Mouse (Mus musculus) liver, embryonic 13.5 days (tissue): ENCODE measurements around the gene Htr1b. TPM values are rescaled to one million over a fixed set of nuclear protein-coding genes. Genes with fewer than 3 reads are reported as not detected.
A peak's percentile ranks its signal among the peaks of the same experiment; 100 is the strongest.

Experiments
- ATAC-seq: fragments of 200-750 bp; cut with Nextera tagmentation; 2 replicates; pipeline ENCODE4 v1.8.0; 2017; ENCODE audit warnings: low read depth, mild to moderate bottlenecking, moderate number of reproducible peaks, moderate library complexity
- DNase-seq: peaks from one replicate; pipeline ENCODE4 v3.0.0; 2022
- H3K27ac ChIP-seq: fragments of 300-500 bp; sonication (generic); 2 replicates; pipeline ENCODE4 v1.5.1; 2015; ENCODE audit warnings: moderate library complexity, mild to moderate bottlenecking, inconsistent platforms
- H3K27me3 ChIP-seq: fragments of 300-500 bp; sonication (generic); 2 replicates; pipeline ENCODE4 v1.6.1; 2015; ENCODE audit warnings: mild to moderate bottlenecking, inconsistent platforms
- H3K36me3 ChIP-seq: fragments of 300-500 bp; sonication (generic); 2 replicates; pipeline ENCODE4 v1.6.1; 2015; ENCODE audit warnings: mild to moderate bottlenecking, inconsistent platforms
- H3K4me1 ChIP-seq: fragments of 300-500 bp; sonication (generic); replicated peaks from 2 replicates; pipeline ENCODE4 v1.6.1; 2015; ENCODE audit warnings: inconsistent platforms
- H3K4me2 ChIP-seq: fragments of 300-500 bp; sonication (generic); 2 replicates; pipeline ENCODE4 v1.6.1; 2015; ENCODE audit warnings: inconsistent platforms, mild to moderate bottlenecking, moderate library complexity
- H3K4me3 ChIP-seq: fragments of 300-500 bp; sonication (generic); replicated peaks from 2 replicates; pipeline ENCODE4 v1.5.1; 2015; ENCODE audit warnings: mild to moderate bottlenecking, inconsistent platforms
- H3K9ac ChIP-seq: fragments of 300-500 bp; sonication (generic); 2 replicates; pipeline ENCODE4 v1.6.1; 2015; ENCODE audit warnings: mild to moderate bottlenecking, inconsistent platforms
- H3K9me3 ChIP-seq: fragments of 300-500 bp; sonication (generic); replicated peaks from 2 replicates; pipeline ENCODE4 v1.6.1; 2016; ENCODE audit warnings: inconsistent platforms
- WGBS: fragments of 180-500 bp; shearing (Covaris S2); methylation state at CpG from one replicate; pipeline ENCODE4 v1.1.7; 2015; ENCODE audit not compliant: insufficient replicate concordance; 5-methylcytosine and 5-hydroxymethylcytosine counted together
- polyA plus RNA-seq: library from polyadenylated mRNA; unstranded; fragments of >200 nt; fragmentation: Nextera tagmentation; extraction: Ambion mirVana; gene quantifications from 2 replicates; pipeline ENCODE4 v1.2.1, GENCODE M21; 2015

The Htr1b gene
- polyA plus RNA-seq, result 0.02 and 0.03 TPM in 2 replicates

DNA sequence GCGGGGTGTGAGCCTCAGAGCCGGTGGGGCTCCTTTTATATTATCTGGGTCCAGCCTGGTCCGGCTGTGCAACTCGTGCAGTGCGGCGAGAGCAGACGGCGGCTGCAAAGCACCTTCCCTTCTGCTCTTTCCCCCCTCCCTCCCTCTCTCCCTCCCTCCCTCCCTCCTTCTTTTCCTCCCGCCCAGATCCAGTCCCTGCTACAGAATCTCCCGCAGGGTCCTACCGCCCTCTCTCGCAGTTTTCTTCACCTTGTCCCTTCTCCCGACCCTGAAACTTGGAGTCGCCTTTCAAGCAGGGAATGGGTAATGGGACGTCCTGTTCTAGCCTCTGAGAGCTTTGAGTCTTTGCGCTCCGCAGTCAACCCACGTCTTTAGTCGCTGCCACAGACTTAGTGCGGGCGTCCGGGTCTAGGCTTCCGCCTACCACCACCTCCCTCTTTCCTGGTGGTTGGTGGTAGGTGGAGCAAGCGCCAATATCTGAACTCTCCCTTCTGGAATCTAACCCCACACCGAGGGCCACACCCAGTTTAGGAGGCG lies at the start of gene Htr1b:
Htr1b (minus strand) TSS at position 392 of the 537 bp plus-strand sequence.
- Histone ChIP-seq H3K4me2 (peak within 1 kb of the TSS; percentile 68), H3K9ac (no peak within 1 kb of the TSS), H3K4me1 (no peaks in the 10 kb centered on the region), H3K27ac (no peak within 1 kb of the TSS), H3K4me3 (peak within 1 kb of the TSS; percentile 44), H3K27me3 (peaks cover 49% of the 10 kb centered on the region), H3K36me3 (no peaks in the 10 kb centered on the region), H3K9me3 (no peaks in the 10 kb centered on the region)
- 1% methylated on average over 25 of the region's 26 CpGs for WGBS
- no peak for DNase-seq
- 0 out of 2 replicates have a peak, but pooled peaks have one; percentile 18 for ATAC-seq

DNA sequence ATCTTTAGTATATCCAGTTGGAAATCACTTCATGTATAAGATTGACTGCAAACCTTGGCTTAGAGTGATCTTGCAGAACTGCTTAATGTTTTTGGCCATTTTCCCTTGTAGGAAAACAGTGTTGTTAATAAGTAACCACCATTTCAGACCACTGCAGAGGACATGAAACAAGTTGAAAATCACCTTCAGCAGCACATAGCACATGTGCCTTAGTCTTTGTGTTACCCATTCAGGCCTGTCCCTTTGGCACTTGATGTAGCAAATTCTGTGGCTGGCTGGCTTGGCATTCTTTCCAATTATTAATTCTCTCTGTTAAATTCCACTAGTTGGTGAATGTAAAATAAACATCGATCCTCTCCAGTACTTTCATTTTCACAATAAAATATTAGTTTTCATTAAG lies 43.1 kb upstream of the Htr1b start:
- H3K9ac ChIP-seq, result no peak overlapping the region
- no peaks in the 10 kb centered on the region for H3K4me1 ChIP-seq
- H3K27ac ChIP-seq, result no peak overlapping the region
- no peak for ATAC-seq
- no peak overlapping the region for H3K4me2 ChIP-seq
- H3K27me3 ChIP-seq, result no peaks in the 10 kb centered on the region
- no peak overlapping the region for H3K4me3 ChIP-seq
- no peaks in the 10 kb centered on the region for H3K9me3 ChIP-seq
- DNase-seq, result no peak
- H3K36me3 ChIP-seq, result no peaks in the 10 kb centered on the region
- WGBS, result 76% methylated on average over 1 of the region's 1 CpGs

DNA sequence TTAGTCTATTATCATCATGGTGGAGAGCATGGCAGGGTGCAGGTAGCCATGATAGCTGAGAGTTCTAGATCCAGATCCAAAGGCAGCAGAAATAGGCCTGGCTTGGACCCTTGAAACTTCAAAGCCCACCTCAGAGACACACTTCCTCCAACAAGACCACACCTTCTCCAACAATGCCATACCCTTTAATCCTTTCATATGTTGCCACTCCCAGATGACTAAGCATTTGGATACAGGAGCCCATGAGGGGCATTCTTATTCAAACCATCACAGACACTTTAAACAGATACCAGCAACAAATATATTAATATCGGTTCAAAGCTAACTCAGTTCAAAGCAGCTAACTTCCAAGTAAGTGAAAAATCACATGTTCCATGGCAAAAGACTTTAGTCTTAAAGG lies 3.9 kb upstream of the Htr1b start:
- Histone ChIP-seq H3K9me3 (no peaks in the 10 kb centered on the region), H3K4me3 (no peak overlapping the region), H3K27ac (no peak overlapping the region), H3K4me1 (no peaks in the 10 kb centered on the region), H3K4me2 (no peak overlapping the region), H3K27me3 (peaks cover 31% of the 10 kb centered on the region), H3K9ac (no peak overlapping the region), H3K36me3 (no peaks in the 10 kb centered on the region)
- 70% methylated on average over 1 of the region's 1 CpGs for WGBS
- DNase-seq (no peak), ATAC-seq (no peak)

DNA sequence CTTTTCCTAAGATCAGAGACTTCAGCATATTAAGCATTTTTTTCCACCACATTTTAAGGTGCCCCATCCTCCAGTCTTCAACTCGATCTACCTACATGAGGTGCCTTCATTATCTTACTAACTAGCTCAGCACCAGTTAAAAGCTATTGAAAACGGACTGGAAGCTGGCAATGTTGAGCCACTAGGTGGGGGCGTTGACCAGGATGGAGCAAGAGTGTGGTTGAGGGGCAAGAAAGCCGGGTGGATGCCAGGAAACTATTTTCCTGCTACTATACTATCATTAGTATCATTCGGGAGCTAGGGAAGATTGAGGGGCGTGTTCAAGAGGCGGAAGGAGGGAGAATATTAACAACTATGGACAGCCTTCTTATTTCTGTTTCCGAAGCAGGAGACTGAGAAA lies 1.5 kb upstream of the Htr1b start:
- Histone ChIP-seq H3K36me3 (no peaks in the 10 kb centered on the region), H3K9ac (no peak overlapping the region), H3K4me2 (no peak overlapping the region), H3K4me3 (no peak overlapping the region), H3K27me3 (peaks cover 49% of the 10 kb centered on the region), H3K9me3 (no peaks in the 10 kb centered on the region), H3K4me1 (no peaks in the 10 kb centered on the region), H3K27ac (no peak overlapping the region)
- WGBS, result 10% methylated on average over 8 of the region's 8 CpGs
- DNase-seq, result no peak
- ATAC-seq, result no peak

DNA sequence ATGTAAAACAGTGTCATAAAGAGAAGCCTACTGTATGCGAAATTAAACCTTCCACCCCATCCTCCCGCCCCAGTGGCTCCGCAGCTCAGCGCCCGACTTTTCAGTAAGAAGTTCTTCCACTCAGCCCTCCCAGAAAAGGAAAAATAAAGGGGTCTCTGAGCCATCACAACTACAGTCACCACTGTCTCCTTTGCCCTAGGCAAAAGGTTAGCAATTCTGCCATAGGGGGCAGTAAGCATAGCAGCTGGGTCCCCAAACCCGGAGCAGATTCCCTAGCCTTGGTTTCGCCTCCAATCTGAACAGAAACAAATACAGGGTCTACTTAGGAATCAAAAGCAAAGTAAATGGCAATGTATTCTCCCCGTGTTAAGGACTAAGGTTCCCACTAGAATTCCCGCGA lies 535 bp upstream of the Htr1b start:
- 2% methylated on average over 10 of the region's 10 CpGs for WGBS
- Histone ChIP-seq H3K4me2 (no peak overlapping the region), H3K9me3 (no peaks in the 10 kb centered on the region), H3K4me1 (no peaks in the 10 kb centered on the region), H3K27ac (no peak overlapping the region), H3K9ac (no peak overlapping the region), H3K27me3 (peaks cover 49% of the 10 kb centered on the region), H3K4me3 (no peak overlapping the region), H3K36me3 (no peaks in the 10 kb centered on the region)
- ATAC-seq (no peak), DNase-seq (no peak)

DNA sequence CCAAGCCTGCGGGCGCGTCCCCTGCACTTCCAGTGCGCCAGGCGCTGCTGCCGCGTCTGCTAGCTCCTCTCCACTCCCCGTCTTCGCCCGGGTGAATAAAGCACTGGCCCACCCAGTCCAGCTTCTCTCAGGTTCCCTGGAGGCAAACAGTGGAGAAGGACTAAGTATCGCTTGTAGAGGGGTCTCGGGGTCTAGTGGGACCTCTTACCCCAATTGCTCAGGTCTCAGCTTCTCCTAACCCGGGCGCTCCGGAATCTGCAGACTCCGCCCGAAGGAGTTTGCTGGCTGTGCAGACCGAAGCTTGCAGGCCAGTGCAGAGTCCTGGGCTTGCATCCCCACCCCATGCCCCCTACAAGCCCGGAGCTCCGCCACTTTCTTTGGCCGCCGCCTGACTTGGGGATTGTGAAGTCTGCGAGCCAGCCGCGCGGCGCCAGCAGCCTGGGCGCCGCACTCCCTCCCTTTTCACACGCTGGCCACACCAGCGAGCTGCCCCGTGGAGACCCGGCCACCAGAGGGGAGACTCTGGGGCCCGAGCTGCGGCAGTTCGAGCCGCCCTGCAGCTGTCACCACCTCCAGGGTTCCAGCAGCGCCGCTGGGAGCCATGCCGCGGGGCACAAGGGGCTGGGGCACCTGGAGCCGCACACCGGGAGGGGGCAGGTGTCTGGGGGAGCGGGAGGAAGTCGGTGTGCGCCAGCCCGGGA lies 742 bp downstream of the Htr1b start:
- Histone ChIP-seq H3K9ac (no peak overlapping the region), H3K27ac (no peak overlapping the region), H3K4me3 (peak overlapping the region; percentile 44), H3K36me3 (no peaks in the 10 kb centered on the region), H3K9me3 (no peaks in the 10 kb centered on the region), H3K4me1 (no peaks in the 10 kb centered on the region), H3K27me3 (peaks cover 49% of the 10 kb centered on the region), H3K4me2 (peak overlapping the region; percentile 68)
- ATAC-seq, result 0 out of 2 replicates have a peak, but pooled peaks have one; percentile 18
- DNase-seq, result no peak
- under 1% methylated on average over 41 of the region's 47 CpGs for WGBS

DNA sequence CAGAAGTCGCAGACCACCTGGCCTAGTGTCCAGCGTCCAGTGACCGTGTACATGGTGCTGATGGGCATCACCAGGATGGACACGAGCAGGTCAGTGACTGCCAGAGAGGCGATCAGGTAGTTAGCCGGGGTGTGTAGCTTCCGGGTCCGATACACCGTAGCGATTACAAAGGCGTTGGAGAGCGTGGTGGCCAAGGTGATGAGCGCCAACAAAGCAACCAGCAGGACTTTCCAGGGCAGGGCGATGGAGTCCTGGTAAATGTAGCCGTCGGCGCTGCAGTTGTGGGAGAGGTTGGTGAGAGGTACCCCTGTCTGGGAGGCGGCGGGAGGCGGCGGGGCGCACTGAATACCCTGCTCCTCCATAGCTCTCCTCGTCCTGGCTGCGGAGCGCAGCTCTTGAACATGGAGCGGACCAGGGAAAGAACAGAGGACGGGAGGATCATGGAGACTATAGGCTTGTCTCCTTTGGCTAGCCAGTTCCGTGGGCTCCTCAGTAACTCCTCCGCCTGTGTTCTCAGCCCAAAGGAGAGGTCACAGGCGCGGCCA lies 1.4 kb downstream of the Htr1b start:
- Histone ChIP-seq H3K4me3 (peak overlapping the region; percentile 44), H3K27ac (no peak overlapping the region), H3K9ac (no peak overlapping the region), H3K36me3 (no peaks in the 10 kb centered on the region), H3K4me1 (no peaks in the 10 kb centered on the region), H3K27me3 (peaks cover 49% of the 10 kb centered on the region), H3K9me3 (no peaks in the 10 kb centered on the region), H3K4me2 (peak overlapping the region; percentile 68)
- ATAC-seq (no peak), DNase-seq (no peak)
- WGBS, result under 1% methylated on average over 31 of the region's 31 CpGs

DNA sequence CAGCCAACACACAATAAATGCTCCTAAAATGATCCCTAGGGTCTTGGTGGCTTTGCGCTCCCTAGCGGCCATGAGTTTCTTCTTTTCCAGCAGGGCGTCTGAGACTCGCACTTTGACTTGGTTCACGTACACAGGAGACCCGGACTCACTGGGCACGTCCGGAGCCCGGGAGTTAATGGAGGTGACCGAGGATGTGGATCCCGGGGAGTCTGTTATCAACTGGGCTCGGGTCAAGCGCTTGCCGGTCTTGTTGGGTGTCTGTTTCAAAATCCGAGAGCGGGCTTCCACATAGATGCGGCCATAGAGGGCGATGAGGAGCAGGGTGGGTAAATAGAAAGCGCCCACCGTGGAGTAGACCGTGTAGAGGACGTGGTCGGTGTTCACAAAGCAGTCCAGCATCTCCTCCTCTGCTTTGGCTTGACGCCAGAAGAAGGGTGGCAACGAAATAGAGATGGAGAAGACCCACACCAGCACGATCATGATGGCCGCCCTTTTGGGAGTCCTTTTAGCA lies 2.0 kb downstream of the Htr1b start:
- Histone ChIP-seq H3K27ac (no peak overlapping the region), H3K4me2 (peak overlapping the region; percentile 68), H3K36me3 (no peaks in the 10 kb centered on the region), H3K4me1 (no peaks in the 10 kb centered on the region), H3K9me3 (no peaks in the 10 kb centered on the region), H3K4me3 (peak overlapping the region; percentile 44), H3K9ac (no peak overlapping the region), H3K27me3 (peaks cover 49% of the 10 kb centered on the region)
- DNase-seq (no peak), ATAC-seq (no peak)
- WGBS, result 1% methylated on average over 27 of the region's 27 CpGs

DNA sequence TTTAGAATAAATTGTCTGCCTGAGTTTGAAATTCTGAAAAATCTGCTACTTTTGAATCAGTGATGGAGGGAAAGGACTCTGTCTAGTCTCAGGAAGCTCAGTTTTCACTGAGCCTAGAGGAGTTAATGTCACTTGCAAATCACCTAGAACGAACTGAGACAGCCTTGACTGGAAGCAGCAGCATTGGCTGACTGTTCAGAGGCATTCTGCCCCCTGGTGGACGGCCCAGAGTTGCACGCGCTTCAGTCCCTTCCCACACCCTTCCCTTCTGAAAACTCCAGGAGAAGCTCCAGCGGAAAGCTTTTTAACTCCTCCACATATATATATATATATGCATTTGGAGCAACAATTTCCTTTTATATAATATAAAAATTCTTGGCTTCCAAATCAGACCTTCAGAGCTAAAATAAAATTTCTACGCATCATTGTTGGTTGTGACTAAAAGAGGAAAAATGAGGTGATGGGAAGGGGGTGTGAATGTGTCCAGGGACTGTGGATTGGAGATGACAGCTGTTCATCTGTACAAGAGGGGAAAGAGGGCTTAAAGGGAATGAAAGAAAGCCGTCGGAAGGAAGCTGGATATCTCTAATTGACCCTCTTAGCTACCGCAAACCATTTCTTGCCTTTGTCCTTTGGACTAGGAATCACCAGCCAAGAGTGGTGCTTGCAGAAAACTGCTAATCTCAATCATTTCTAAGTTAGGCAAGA lies 6.6 kb downstream of the Htr1b start:
- no peak overlapping the region for H3K27ac ChIP-seq
- peaks cover 13% of the 10 kb centered on the region for H3K27me3 ChIP-seq
- WGBS, result 33% methylated on average over 9 of the region's 9 CpGs
- no peaks in the 10 kb centered on the region for H3K36me3 ChIP-seq
- no peaks in the 10 kb centered on the region for H3K9me3 ChIP-seq
- ATAC-seq (no peak), DNase-seq (no peak)
- no peaks in the 10 kb centered on the region for H3K4me1 ChIP-seq
- no peak overlapping the region for H3K4me3 ChIP-seq
- no peak overlapping the region for H3K4me2 ChIP-seq
- no peak overlapping the region for H3K9ac ChIP-seq

DNA sequence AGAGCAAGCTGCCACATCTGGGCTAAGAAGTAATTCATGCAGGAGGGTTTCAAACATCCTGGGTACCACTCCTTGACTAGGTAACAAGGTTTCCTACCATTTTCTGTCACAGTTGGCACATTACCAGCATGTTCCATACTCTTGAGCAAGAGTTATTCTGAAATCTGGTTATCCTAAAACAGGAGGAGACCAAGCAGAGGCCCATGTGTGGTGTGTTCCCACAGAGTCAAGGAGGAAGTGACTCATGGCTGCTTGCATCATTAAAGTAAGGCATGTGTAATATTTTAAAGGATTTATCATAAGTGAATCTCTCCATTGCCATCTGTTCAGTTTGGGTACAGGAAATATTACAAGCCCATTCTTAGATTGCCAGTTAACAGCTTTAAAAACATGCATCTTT lies 7.7 kb downstream of the Htr1b start:
- DNase-seq (no peak), ATAC-seq (no peak)
- Histone ChIP-seq H3K27ac (no peak overlapping the region), H3K36me3 (no peaks in the 10 kb centered on the region), H3K9ac (no peak overlapping the region), H3K4me2 (no peak overlapping the region), H3K27me3 (peaks cover 2% of the 10 kb centered on the region; the same call in 1 of the 2 replicates), H3K4me1 (no peaks in the 10 kb centered on the region), H3K9me3 (no peaks in the 10 kb centered on the region), H3K4me3 (no peak overlapping the region)

DNA sequence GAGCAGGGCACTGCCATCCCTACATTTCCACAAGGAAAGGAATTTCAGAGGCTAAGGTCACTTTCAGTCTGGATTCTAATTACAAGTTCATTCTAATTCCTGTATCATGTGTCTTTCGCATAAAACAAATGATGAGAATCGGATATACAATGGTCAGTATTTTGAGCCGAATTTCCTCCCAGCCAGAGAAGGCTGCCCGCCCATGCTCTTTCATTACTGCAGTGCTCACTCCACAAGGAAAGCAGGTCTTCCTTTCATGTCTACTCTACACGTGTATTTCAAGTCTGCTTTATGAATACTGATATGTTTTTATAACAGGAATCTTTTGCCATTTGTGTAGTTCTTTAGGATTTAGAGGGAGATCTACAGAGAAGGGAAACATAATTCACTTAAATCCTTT lies 10.8 kb downstream of the Htr1b start:
- DNase-seq, result no peak
- Histone ChIP-seq H3K36me3 (no peaks in the 10 kb centered on the region), H3K9me3 (no peaks in the 10 kb centered on the region), H3K27me3 (no peaks in the 10 kb centered on the region), H3K4me2 (no peak overlapping the region), H3K4me1 (no peaks in the 10 kb centered on the region), H3K9ac (no peak overlapping the region), H3K27ac (no peak overlapping the region), H3K4me3 (no peak overlapping the region)
- 55% methylated on average over 5 of the region's 5 CpGs for WGBS
- no peak for ATAC-seq
